Mouse (Mus musculus) G1E (cell line): ENCODE results near the gene Fgd2. TPM values are rescaled to one million over a fixed set of nuclear protein-coding genes. Genes with fewer than 3 reads are reported as not detected.

Experiments used
- ATAC-seq: 2 replicates; pipeline ENCODE4 v1.8.0; 2016; ENCODE audit warnings: mild to moderate bottlenecking; ENCODE audit not compliant: insufficient number of reproducible peaks, poor library complexity, low FRiP score, severe bottlenecking; ENCODE audit errors: extremely low read depth
- DNase-seq: peaks from one replicate; pipeline ENCODE4 v3.0.0; 2012; ENCODE audit warnings: low spot score
- H3K27me3 ChIP-seq: 2 replicates; pipeline ENCODE4 v1.6.1; 2012; ENCODE audit warnings: mild to moderate bottlenecking, low read length, inconsistent platforms; ENCODE audit not compliant: insufficient read depth
- H3K36me3 ChIP-seq: replicated peaks from 2 replicates; pipeline ENCODE3; 2012; ENCODE audit warnings: mild to moderate bottlenecking, inconsistent platforms
- H3K4me1 ChIP-seq: 2 replicates; pipeline ENCODE4 v1.6.1; 2012; ENCODE audit warnings: low read depth, low read length, inconsistent platforms, mixed read lengths; ENCODE audit not compliant: insufficient read depth
- H3K4me3 ChIP-seq: 2 replicates; pipeline ENCODE4 v1.5.1; 2012; ENCODE audit warnings: low read depth, mild to moderate bottlenecking, inconsistent platforms, low read length, moderate library complexity, mixed read lengths
- H3K9me3 ChIP-seq: replicated peaks from 2 replicates; pipeline ENCODE4 v1.6.1; 2012; ENCODE audit warnings: inconsistent platforms
- CTCF ChIP-seq: IDR thresholded peaks from 2 replicates; pipeline ENCODE4 v1.5.1; 2012; ENCODE audit warnings: low read depth, low read length, inconsistent platforms, mixed read lengths
- GATA1 ChIP-seq: IDR thresholded peaks from 2 replicates; pipeline ENCODE4 v1.6.1; 2012; ENCODE audit warnings: borderline replicate concordance, low read length, inconsistent platforms, mixed read lengths
- GATA2 ChIP-seq: IDR thresholded peaks from 2 replicates; pipeline ENCODE4 v1.6.1; 2012; ENCODE audit warnings: low read depth, low read length, inconsistent platforms, borderline replicate concordance
- POLR2AphosphoS5 ChIP-seq: IDR thresholded peaks from 2 replicates; pipeline ENCODE4 v1.6.1; 2012; ENCODE audit warnings: low read depth, low read length, inconsistent platforms; ENCODE audit not compliant: insufficient replicate concordance
- TAL1 ChIP-seq: conservative IDR thresholded peaks from 2 replicates; pipeline ENCODE4 v1.6.1; 2012; ENCODE audit warnings: low read depth, low read length, inconsistent platforms, mixed read lengths
- polyA plus RNA-seq: library from polyadenylated mRNA; stranded (reverse); fragments of >175 nt; gene quantifications from 2 replicates; pipeline ENCODE4 v1.2.3, GENCODE M21; 2012
- total RNA-seq, 2 experiments: library from RNA; stranded (forward) in 1 of 2; stranded (reverse) in 1 of 2; fragments of 200-1000 nt in 1 of 2; fragments of >200 nt in 1 of 2; fragmentation: Nextera tagmentation in 1 of 2; gene quantifications; 2 replicates each; pipeline ENCODE4 v1.2.3; 2014 to 2017

The Fgd2 gene
- total and polyA plus RNA-seq, 3 experiments = 0.22 to 0.60 TPM; not detected in 1

GRCm38 (mm10) chr17:29361982-29362691, 1.4 kb downstream of the Fgd2 start:
- Histone ChIP-seq H3K9me3 (no peaks in the 10 kb centered on the region), H3K27me3 (peaks cover 48% of the 10 kb centered on the region), H3K4me3 (no peak overlapping the region), H3K4me1 (peaks cover 47% of the 10 kb centered on the region), H3K36me3 (no peaks in the 10 kb centered on the region)
- DNase-seq = no peak
- no peak for ATAC-seq
- no peak for TF ChIP-seq TAL1
- no peak for TF ChIP-seq GATA1
- no peak for TF ChIP-seq POLR2AphosphoS5
- TF ChIP-seq GATA2 = no peak
- TF ChIP-seq CTCF = no peak

- no peaks in the 10 kb centered on the region for H3K36me3 ChIP-seq
- H3K4me3 ChIP-seq = no peak overlapping the region
- peaks cover 54% of the 10 kb centered on the region for H3K27me3 ChIP-seq
- TF ChIP-seq CTCF = no peak
- TF ChIP-seq GATA2 = no peak
- TF ChIP-seq TAL1 = no peak
- no peak for TF ChIP-seq GATA1
- no peak for TF ChIP-seq POLR2AphosphoS5
- no peak for ATAC-seq
- DNase-seq = no peak
- H3K4me1 ChIP-seq = peaks cover 45% of the 10 kb centered on the region
- no peaks in the 10 kb centered on the region for H3K9me3 ChIP-seq
Measured at GRCm38 (mm10) chr17:29363109-29363508, 2.4 kb downstream of the Fgd2 start.

GRCm38 (mm10) chr17:29365105-29365621, 4.4 kb downstream of the Fgd2 start:
- no peak overlapping the region for H3K4me3 ChIP-seq
- no peaks in the 10 kb centered on the region for H3K9me3 ChIP-seq
- DNase-seq (no peak), ATAC-seq (no peak)
- TF ChIP-seq GATA1 (no peak), POLR2AphosphoS5 (no peak), GATA2 (no peak), CTCF (no peak), TAL1 (no peak)
- peaks cover 63% of the 10 kb centered on the region for H3K27me3 ChIP-seq
- H3K36me3 ChIP-seq = no peaks in the 10 kb centered on the region
- H3K4me1 ChIP-seq = peaks cover 48% of the 10 kb centered on the region

- Histone ChIP-seq H3K27me3 (peaks cover 45% of the 10 kb centered on the region), H3K4me1 (peaks cover 33% of the 10 kb centered on the region), H3K9me3 (no peaks in the 10 kb centered on the region), H3K36me3 (no peaks in the 10 kb centered on the region), H3K4me3 (no peak overlapping the region)
- ATAC-seq = no peak
- DNase-seq = no peak
- TF ChIP-seq GATA2 (no peak), POLR2AphosphoS5 (no peak), CTCF (no peak), TAL1 (no peak), GATA1 (no peak)
Measured at GRCm38 (mm10) chr17:29368726-29369125, 8.0 kb downstream of the Fgd2 start.

GRCm38 (mm10) chr17:29370984-29371723, 10.4 kb downstream of the Fgd2 start:
- DNase-seq = peak; percentile 68
- Histone ChIP-seq H3K9me3 (no peaks in the 10 kb centered on the region), H3K4me1 (peaks cover 38% of the 10 kb centered on the region), H3K36me3 (no peaks in the 10 kb centered on the region), H3K4me3 (no peak overlapping the region; the same call in 1 of the 2 replicates), H3K27me3 (peaks cover 29% of the 10 kb centered on the region)
- ATAC-seq = 0 out of 2 replicates have a peak, but pooled peaks have one; percentile 22
- TF ChIP-seq TAL1 (no peak), CTCF (peak; percentile 94)

GRCm38 (mm10) chr17:29375871-29376270, 15.2 kb downstream of the Fgd2 start:
- H3K4me3 ChIP-seq = peak overlapping the region; percentile 38; the same call in 1 of the 2 replicates
- H3K9me3 ChIP-seq = no peaks in the 10 kb centered on the region
- no peaks in the 10 kb centered on the region for H3K36me3 ChIP-seq
- peaks cover 34% of the 10 kb centered on the region for H3K4me1 ChIP-seq
- H3K27me3 ChIP-seq = no peaks in the 10 kb centered on the region; the same call in 1 of the 2 replicates
- no peak for DNase-seq
- ATAC-seq = no peak
- TF ChIP-seq CTCF (no peak), TAL1 (no peak), POLR2AphosphoS5 (no peak), GATA2 (no peak), GATA1 (no peak)
